Mouse (Mus musculus) lung, postnatal 25 days (tissue): ENCODE measurements around the gene E030025P04Rik.

Experiments used
- DNase-seq: peaks from one replicate; pipeline ENCODE4 v3.0.0; 2022; ENCODE audit warnings: low spot score

E030025P04Rik gene

DNA sequence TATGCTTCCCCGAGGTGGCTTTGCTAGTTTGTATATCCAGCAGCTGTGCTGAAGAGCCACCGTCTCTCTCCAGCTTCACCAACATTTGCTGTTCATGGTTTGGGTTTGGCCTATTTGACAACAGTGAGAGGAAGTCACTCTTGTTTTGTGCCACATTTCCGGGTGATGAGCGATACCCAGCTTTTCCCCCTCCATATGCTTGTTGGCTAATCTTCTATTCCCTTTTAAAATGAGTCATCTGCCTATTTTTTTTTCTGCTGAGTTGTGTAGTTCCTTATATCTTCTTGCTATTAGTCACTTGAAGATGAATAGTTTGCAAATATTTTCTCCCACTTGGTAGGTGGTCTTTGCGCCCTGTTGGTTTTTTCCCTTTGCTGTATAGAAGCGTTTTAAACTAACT, 43.9 kb downstream of the E030025P04Rik start:
- DNase-seq: no peak

DNA sequence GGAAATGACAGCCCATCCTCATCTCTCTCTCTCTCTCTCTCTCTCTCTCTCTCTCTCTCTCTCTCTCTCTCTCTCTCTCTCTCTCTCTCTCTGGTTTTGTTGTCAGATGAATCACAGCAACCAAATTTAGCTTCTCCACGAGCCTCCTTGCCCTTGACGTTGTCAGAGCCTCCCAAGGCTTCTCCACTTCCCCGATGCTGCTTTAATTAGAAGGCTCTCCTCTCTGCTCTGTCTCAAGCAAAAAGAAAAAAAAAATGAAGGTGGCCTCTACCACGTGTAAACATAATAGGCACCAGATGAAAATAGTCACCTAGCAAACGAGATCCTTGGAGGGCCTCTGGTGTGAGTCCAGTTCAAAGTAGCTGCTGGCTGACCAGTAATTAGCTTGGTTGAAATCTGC, 52.3 kb downstream of the E030025P04Rik start:
- no peak for DNase-seq
